Mouse (Mus musculus) lung, postnatal 10 days (tissue): ENCODE results near the gene Vmn2r116.
"Not testable (repeated sequence)": the region's sequence is repeated elsewhere in the genome, so short reads cannot be mapped to it uniquely, and the experiment has no call there.

Source experiments
- DNase-seq: peaks from one replicate; pipeline ENCODE4 v3.0.0; 2021

Vmn2r116 gene

DNA sequence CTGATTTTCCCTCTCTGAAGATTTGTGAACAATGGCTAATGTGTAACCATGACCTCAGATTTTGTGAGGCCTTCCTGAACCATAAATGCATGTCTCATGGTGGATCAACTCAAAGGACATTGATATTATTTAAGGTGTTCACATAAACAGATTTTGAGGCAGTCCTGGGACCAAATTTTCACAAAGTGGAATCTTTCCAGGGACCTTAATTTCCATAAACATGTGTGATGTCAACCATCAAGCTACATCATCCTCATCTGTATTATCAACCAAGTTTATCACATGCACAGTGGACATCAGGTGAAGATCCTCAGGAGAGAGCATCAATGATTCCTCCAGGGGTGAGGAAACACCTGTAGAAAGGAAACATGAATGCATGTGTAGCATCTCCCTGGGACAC is at the start of gene Vmn2r116:
Gene Vmn2r116 (plus strand): TSS at position 301 of the 400 bp plus-strand sequence.
- DNase-seq: not testable (repeated sequence)

DNA sequence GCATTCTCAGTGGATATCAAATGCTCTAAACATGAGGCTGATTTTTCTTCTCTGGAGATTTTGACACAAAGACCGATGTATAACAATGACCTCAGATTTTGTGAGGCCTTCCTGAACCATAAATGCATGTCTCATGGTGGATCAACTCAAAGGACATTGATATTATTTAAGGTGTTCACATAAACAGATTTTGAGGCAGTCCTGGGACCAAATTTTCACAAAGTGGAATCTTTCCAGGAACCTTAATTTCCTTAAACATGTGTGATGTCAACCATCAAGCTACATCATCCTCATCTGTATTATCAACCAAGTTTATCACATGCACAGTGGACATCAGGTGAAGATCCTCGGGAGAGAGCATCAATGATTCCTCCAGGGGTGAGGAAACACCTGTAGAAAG is 41.0 kb upstream of the Vmn2r116 start, which contains the start of gene Vmn2r115:
Gene Vmn2r115 (plus strand): TSS at position 301 of the 400 bp plus-strand sequence.
- not testable (repeated sequence) for DNase-seq

DNA sequence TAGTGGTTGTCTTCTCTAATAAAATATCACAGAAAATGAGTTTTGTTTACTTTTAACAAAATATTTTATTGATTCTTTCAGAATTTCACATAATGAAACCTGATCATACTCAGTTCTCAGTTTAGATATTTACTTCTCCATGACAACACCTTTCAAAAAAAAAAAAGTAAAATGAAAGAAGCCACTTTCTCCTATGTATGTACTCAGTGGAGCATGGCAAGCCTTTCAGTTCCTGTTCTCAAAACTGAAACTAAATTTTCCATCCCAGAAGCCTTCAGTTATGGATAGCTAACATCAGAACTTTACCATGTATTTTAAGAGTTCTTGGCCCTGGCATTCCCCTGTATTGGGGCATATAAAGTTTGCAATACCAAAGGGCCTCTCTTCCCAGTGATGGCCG is 32.8 kb upstream of the Vmn2r116 start:
- no peak for DNase-seq

DNA sequence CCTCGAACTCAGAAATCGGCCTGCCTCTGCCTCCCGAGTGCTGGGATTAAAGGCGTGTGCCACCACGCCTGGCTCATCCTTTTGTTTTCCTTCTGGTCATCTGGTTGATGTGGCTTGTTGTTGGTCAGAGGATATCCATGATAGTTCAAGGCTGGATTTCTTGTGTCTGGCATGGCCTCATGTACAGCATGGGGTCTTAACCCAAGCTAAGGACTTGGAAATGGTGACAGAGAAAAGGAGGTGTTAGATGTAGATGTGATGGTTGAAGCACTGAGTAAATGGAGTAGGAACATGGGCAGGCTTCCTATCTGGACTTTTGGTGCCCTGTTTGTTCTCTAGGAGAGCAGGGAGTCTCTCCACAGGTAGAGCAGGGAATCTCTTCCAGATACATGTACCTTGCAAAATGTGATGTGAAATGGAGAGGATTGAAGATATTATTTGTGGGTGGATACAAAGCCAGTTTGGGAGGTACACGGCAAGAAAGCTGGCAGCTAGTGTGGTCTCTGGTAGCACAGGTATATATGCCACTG is 48.8 kb downstream of the Vmn2r116 start:
- DNase-seq: no peak
